Mouse (Mus musculus) testis, adult 2 months (tissue): Measurements from ENCODE around the gene Maml3. TPM values are rescaled to one million over a fixed set of nuclear protein-coding genes. Genes with fewer than 3 reads are reported as not detected.
A peak's percentile ranks its signal among the peaks of the same experiment; 100 is the strongest.

ENCODE experiments used
- H3K27ac ChIP-seq: fragments of 200-500 bp; 2 replicates; pipeline ENCODE4 v1.5.1; 2012; ENCODE audit warnings: low read depth, low read length; ENCODE audit not compliant: control insufficient read depth, insufficient read depth
- H3K27me3 ChIP-seq: fragments of 200-500 bp; 2 replicates; pipeline ENCODE4 v1.6.1; 2012; ENCODE audit warnings: mild to moderate bottlenecking, low read length, moderate library complexity; ENCODE audit not compliant: control insufficient read depth, insufficient read depth
- H3K36me3 ChIP-seq: fragments of 200-500 bp; 2 replicates; pipeline ENCODE4 v1.6.1; 2012; ENCODE audit warnings: mild to moderate bottlenecking, low read length; ENCODE audit not compliant: control insufficient read depth, insufficient read depth
- H3K4me1 ChIP-seq: fragments of 200-500 bp; 2 replicates; pipeline ENCODE4 v1.6.1; 2012; ENCODE audit warnings: low read length; ENCODE audit not compliant: control insufficient read depth, insufficient read depth
- H3K4me3 ChIP-seq: fragments of 200-500 bp; 2 replicates; pipeline ENCODE4 v1.5.1; 2012; ENCODE audit warnings: low read depth, mild to moderate bottlenecking, low read length, moderate library complexity, mixed read lengths; ENCODE audit not compliant: control insufficient read depth
- CTCF ChIP-seq: fragments of 200-500 bp; IDR thresholded peaks from 2 replicates; pipeline ENCODE4 v1.5.1; 2012; ENCODE audit warnings: low read depth, mild to moderate bottlenecking, inconsistent platforms, low read length, moderate library complexity; ENCODE audit not compliant: control insufficient read depth, insufficient read depth, insufficient replicate concordance
- POLR2A ChIP-seq: fragments of 200-500 bp; IDR thresholded peaks from 2 replicates; pipeline ENCODE4 v1.6.1; 2012; ENCODE audit warnings: low read depth, mild to moderate bottlenecking, inconsistent platforms, low read length, moderate library complexity; ENCODE audit not compliant: control insufficient read depth
- polyA plus RNA-seq: library from polyadenylated mRNA; depleted of rRNA; stranded (reverse); fragments of >200 nt; gene quantifications from 2 replicates; pipeline ENCODE4 v1.2.3, GENCODE M21; 2012

The Maml3 gene
- polyA plus RNA-seq, 1 experiment: 2.9 TPM

DNA sequence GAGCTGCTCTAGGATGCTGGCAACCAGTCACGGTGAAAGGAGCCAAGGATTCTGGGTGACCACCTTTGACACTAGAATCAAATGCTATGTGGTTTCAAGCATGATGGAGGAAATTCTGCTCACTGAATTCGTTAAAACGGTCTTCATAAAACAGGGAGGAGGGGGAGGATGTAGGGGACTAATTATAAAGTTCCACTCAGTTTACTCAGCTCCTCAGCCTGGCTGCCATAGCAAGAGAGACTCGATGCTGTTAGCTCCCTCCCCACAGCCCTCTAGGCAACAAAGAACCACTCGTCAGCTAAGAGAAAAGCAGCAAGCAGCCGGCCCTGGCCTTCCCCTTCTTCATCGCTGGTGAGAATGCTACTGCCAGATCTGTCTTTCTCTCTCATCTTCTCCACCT lies 295.1 kb downstream of the Maml3 start:
- no peak overlapping the region for H3K27ac ChIP-seq
- no peak overlapping the region for H3K4me3 ChIP-seq
- TF ChIP-seq POLR2A (no peak), CTCF (no peak)
- no peaks in the 10 kb centered on the region for H3K4me1 ChIP-seq
- H3K36me3 ChIP-seq: no peaks in the 10 kb centered on the region
- H3K27me3 ChIP-seq: no peaks in the 10 kb centered on the region

DNA sequence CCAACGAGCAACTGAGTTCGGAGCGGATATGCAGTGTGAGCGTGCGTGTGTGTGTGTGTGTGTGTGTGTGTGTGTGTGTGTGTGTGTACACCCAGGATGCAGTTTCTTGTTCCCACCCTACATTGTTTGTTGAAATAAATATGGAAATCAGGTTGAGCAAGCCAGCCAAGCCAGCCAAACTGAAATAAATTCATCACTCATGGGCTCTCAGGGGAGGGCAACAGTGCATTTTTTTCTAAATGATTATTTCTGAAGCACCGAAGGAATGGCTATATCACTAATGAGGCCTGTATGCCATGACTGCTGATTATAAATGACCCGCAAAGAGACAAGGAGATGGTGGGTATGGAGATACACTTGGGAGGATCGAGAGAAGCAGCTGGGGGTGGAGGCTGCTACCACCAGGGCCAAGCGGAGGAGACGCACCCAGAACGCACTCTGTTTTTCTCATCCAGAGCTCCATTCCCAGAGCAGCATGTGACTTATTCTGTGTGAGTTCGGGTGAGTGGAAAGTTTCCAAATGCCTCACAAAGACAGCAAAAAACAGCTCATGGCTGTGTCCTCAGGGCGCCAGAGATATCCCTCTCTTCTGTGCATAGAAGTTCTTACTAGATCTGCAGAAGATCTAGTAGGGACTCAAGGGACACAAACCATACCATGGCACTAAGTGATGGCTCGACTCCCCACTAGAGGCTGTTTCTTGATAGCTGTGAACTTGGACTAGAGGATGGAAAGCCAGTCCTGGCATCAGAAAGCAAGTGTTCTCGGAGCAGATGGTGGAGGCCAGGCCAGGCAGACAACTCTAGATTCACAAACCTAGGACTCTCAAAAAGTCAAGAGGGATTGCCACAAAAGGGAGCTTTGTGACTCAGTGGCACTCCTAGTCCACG lies 296.6 kb downstream of the Maml3 start:
- Histone ChIP-seq H3K36me3 (no peaks in the 10 kb centered on the region), H3K27ac (no peak overlapping the region), H3K4me3 (no peak overlapping the region), H3K4me1 (no peaks in the 10 kb centered on the region), H3K27me3 (no peaks in the 10 kb centered on the region)
- TF ChIP-seq POLR2A (no peak), CTCF (no peak)

DNA sequence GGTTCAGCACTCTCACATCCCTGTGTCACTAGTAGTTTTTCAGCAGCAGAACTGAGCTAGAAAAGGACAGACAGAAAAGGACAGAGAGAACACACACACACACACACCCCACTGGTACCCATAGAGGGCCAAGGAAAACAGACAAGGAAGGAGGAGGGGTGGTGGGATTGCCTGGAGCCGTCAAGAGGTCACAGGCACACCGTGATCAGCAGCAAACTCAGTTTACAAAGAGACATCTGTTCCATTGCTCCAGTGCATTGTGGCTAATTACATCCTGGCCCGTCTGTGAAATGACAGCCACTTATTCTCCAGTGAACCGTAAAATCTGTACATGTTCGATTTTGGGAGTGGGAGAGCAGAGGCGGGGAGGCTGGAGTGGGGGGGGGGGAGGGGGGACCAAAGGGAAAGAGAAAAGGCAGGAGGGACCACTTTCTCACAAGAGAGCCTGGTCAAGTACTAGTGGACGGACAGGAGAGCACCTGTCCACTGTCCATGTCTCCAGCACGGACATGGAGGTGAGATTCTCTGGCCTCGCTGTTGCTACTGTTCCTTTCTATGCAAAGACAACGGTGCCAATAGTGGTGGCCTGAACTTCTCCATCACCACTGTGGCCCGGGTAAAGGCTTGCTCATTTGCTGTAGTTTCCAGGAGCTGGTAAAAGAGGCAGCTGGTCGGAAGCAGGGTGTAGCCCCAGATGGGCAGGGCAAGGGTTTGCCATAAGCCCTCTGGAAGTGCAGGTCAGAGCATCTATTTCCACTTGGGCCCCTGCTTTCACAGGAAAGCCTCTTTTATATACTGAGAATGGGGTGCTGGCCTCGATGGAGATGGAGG lies 299.2 kb downstream of the Maml3 start:
- H3K27ac ChIP-seq: no peak overlapping the region
- H3K4me3 ChIP-seq: no peak overlapping the region
- H3K4me1 ChIP-seq: no peaks in the 10 kb centered on the region

DNA sequence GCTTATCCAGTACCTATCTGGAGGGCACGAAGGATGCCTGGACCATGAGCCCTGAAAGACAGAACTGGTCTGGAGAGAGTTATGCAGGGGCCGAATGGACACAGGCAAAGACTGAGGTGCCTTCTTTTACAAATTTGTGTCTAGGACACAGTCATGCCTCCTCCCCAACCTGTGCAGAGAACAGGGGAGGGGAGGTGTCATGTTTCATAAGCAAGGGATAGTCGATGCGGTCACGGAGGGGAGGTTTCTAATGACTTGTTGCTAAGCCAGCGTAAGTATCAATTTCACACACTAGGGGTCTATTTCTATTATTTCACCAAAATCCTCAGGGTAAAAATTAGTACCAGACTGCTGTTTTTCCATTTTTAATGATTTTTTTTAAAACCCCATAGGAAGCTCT lies 301.0 kb downstream of the Maml3 start:
- H3K27ac ChIP-seq: no peak overlapping the region
- H3K27me3 ChIP-seq: no peaks in the 10 kb centered on the region
- TF ChIP-seq CTCF (no peak), POLR2A (no peak)
- H3K36me3 ChIP-seq: no peaks in the 10 kb centered on the region
- no peak overlapping the region for H3K4me3 ChIP-seq
- no peaks in the 10 kb centered on the region for H3K4me1 ChIP-seq

More for the DNA sequence above, 299.2 kb downstream of the Maml3 start:
- H3K36me3 ChIP-seq: no peaks in the 10 kb centered on the region
- no peaks in the 10 kb centered on the region for H3K27me3 ChIP-seq
- TF ChIP-seq CTCF: no peak
- no peak for TF ChIP-seq POLR2A

DNA sequence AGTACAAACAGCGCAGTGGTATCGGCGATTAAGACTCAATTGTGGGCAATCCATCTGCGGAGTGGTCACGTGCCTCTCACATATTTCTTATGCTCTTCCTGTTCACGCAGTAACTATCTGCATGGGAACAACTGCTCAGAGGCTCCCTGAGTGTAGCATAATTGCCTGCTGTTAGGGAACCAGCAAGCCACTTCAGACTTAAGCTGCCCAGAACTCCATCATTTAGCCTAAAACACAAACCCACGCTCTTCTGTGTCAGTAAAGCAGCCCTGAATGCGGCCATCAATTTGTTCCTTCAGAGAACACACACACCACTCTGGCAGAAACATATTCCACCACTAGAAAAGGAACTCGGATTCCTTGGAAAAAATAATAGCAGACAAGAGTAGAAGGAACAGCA lies 305.2 kb downstream of the Maml3 start:
- peaks cover 8% of the 10 kb centered on the region for H3K4me1 ChIP-seq
- TF ChIP-seq CTCF: no peak
- TF ChIP-seq POLR2A: no peak
- no peaks in the 10 kb centered on the region for H3K27me3 ChIP-seq
- H3K4me3 ChIP-seq: no peak overlapping the region
- no peak overlapping the region for H3K27ac ChIP-seq
- no peaks in the 10 kb centered on the region for H3K36me3 ChIP-seq

DNA sequence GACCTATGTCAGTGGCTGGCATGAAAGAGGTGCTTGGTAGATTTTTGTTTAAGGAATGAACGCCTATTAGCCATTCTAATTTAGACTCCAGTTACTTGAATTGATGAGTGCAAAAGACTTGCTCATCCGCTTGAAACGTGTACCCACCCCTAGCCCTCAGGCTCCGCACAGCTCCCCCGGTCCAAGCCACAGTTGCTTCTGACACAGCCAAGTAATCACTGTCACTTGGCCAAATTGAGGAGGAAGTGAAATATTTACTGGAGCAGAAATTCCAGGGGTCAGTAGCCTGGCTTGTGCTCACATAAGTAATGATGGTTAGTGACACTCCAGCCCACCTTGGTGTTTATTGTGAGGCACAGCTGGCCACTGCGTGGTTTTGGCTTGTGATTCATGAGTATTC lies 308.0 kb downstream of the Maml3 start:
- H3K4me1 ChIP-seq: peaks cover 8% of the 10 kb centered on the region
- no peaks in the 10 kb centered on the region for H3K27me3 ChIP-seq
- peak overlapping the region; percentile 97 for H3K27ac ChIP-seq
- H3K4me3 ChIP-seq: peak overlapping the region; percentile 94
- no peaks in the 10 kb centered on the region for H3K36me3 ChIP-seq
- TF ChIP-seq POLR2A: no peak
- no peak for TF ChIP-seq CTCF

DNA sequence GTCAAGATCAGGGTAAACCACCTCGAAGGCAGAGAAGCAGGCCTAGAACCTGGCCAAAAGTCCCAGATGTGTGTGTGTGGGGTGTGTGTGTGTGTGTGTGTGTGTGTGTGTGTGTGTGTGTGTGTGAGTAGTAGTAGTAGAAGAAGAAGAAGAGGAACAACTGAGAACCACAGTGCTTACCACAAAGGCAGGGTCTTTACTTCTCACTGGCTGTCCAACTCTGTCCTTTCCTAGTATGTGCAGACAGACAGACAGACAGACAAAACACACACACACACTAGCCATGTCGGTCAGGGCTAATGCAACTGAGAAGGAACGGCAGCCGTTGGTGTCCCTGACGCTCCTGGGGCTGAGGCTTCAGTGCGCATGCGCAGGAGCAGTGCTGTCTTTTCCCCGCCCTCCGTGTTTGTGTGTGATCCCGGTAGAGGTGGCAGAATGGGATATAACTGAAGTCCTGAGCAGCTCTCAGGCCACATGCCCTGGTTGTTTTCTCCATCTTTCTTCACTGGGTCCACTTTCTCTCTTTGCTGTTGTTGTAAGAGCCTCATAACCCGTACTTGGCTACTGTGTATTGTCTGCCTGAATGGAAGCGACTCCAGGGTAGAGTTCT lies 308.6 kb downstream of the Maml3 start:
- Histone ChIP-seq H3K4me1 (peaks cover 8% of the 10 kb centered on the region), H3K27me3 (no peaks in the 10 kb centered on the region), H3K36me3 (no peaks in the 10 kb centered on the region), H3K4me3 (peak overlapping the region; percentile 94), H3K27ac (peak overlapping the region; percentile 97)
- TF ChIP-seq CTCF (no peak), POLR2A (peak; percentile 99)
